Mouse (Mus musculus): Measurements from ENCODE around the gene Hnf4a. TPM values are rescaled to one million over a fixed set of nuclear protein-coding genes. Genes with fewer than 3 reads are reported as not detected.
A peak's percentile ranks its signal among the peaks of the same experiment; 100 is the strongest.

Gene Hnf4a
- total and polyA plus RNA-seq, 3 experiments = 0.39 to 1.1 TPM; not detected in 1

- TF ChIP-seq MEF2A (IDR thresholded peaks at IDR 0.05; ENCODE audit: extremely low read depth, insufficient replicate concordance, low read depth, low read length, poor library complexity, severe bottlenecking) (no peak), MAX (IDR thresholded peaks at IDR 0.05; ENCODE audit: low read length) (no peak), GATA1 (IDR thresholded peaks at IDR 0.05; ENCODE audit: low read depth, low read length) (no peak), ELF1 (IDR thresholded peaks at IDR 0.05; ENCODE audit: low read depth, low read length) (no peak), NRF1 (IDR thresholded peaks at IDR 0.05; ENCODE audit: insufficient read depth, low read depth, low read length, poor library complexity, severe bottlenecking) (no peak), KAT2A (conservative IDR thresholded peaks at IDR 0.05; ENCODE audit: low read depth, low read length) (no peak), ZMIZ1 (IDR thresholded peaks at IDR 0.05; ENCODE audit: low read depth, low read length) (no peak), CHD2 (IDR thresholded peaks at IDR 0.05; ENCODE audit: low read length) (no peak), TCF12 (IDR thresholded peaks at IDR 0.05; ENCODE audit: low read depth, low read length) (no peak), CHD1 (IDR thresholded peaks at IDR 0.05; ENCODE audit: low read depth, low read length) (no peak), UBTF (IDR thresholded peaks at IDR 0.05; ENCODE audit: borderline replicate concordance, insufficient read depth, low read depth, low read length) (no peak), MXI1 (IDR thresholded peaks at IDR 0.05; ENCODE audit: low read depth, low read length) (no peak), JUND (IDR thresholded peaks at IDR 0.05; ENCODE audit: low read depth, low read length) (no peak), MYB (IDR thresholded peaks at IDR 0.05; ENCODE audit: low read depth, low read length) (no peak), ETS1 (IDR thresholded peaks at IDR 0.05; ENCODE audit: low read depth, low read length) (no peak), TAL1 (IDR thresholded peaks at IDR 0.05; ENCODE audit: low read length) (no peak), EP300 (IDR thresholded peaks at IDR 0.05; ENCODE audit: low read depth in 1 of 2, low read length in 2 of 2) (no peak), RAD21 (IDR thresholded peaks at IDR 0.05; ENCODE audit: low read depth, low read length) (no peak), POLR2AphosphoS2 (IDR thresholded peaks at IDR 0.05; ENCODE audit: low read length) (no peak)
- Histone ChIP-seq H3K9me3 (replicated peaks; ENCODE audit: insufficient read depth, low read length) (no peaks in the 10 kb centered on the region), H3K4me1 (ENCODE audit: control insufficient read depth in 1 of 2, insufficient read depth in 2 of 2, low read length in 2 of 2) (0 out of 4 replicates have a peak, but pooled peaks cover 0 to 4% of the 10 kb centered on the region in 2 experiments), H3K27ac (ENCODE audit: control insufficient read depth, low read depth, low read length) (no peak overlapping the region), H3K4me3 (ENCODE audit: control insufficient read depth in 1 of 2, insufficient read depth in 1 of 2, low read depth in 2 of 2, low read length in 2 of 2) (no peak overlapping the region), H3K79me2 (ENCODE audit: control insufficient read depth, insufficient read depth, low read length, poor library complexity) (no peaks in the 10 kb centered on the region), H3K36me3 (ENCODE audit: control insufficient read depth in 1 of 2, insufficient read depth in 2 of 2, low read length in 2 of 2) (no peaks in the 10 kb centered on the region), H3K27me3 (ENCODE audit: control insufficient read depth in 1 of 2, insufficient read depth in 2 of 2, low read length in 2 of 2) (peaks cover 1 to 2% of the 10 kb centered on the region in 2 experiments; a peak in 2 of 4 replicates), H3K9ac (ENCODE audit: control insufficient read depth, low read depth, low read length, poor library complexity, severe bottlenecking) (no peak overlapping the region)
- no peak for DNase-seq (ENCODE audit: low read depth, low spot score)
Observed at GRCm38 (mm10) chr2:163584088-163584426, 77.4 kb downstream of the Hnf4a start.

GRCm38 (mm10) chr2:163586384-163587261 lies 80.0 kb downstream of the Hnf4a start:
- Histone ChIP-seq H3K79me2 (ENCODE audit: control insufficient read depth, insufficient read depth, low read length, poor library complexity) (no peaks in the 10 kb centered on the region), H3K36me3 (ENCODE audit: control insufficient read depth in 1 of 2, insufficient read depth in 2 of 2, low read length in 2 of 2) (peaks cover 0 to 9% of the 10 kb centered on the region in 2 experiments; a peak in 2 of 4 replicates), H3K4me3 (ENCODE audit: control insufficient read depth in 1 of 2, insufficient read depth in 1 of 2, low read depth in 2 of 2, low read length in 2 of 2) (no peak overlapping the region), H3K27me3 (ENCODE audit: control insufficient read depth in 1 of 2, insufficient read depth in 2 of 2, low read length in 2 of 2) (no peaks in the 10 kb centered on the region), H3K9me3 (replicated peaks; ENCODE audit: insufficient read depth, low read length) (no peaks in the 10 kb centered on the region), H3K4me1 (ENCODE audit: control insufficient read depth in 1 of 2, insufficient read depth in 2 of 2, low read length in 2 of 2) (peaks cover 6 to 11% of the 10 kb centered on the region in 2 experiments; a peak in 2 of 4 replicates), H3K9ac (ENCODE audit: control insufficient read depth, low read depth, low read length, poor library complexity, severe bottlenecking) (no peak overlapping the region), H3K27ac (ENCODE audit: control insufficient read depth, low read depth, low read length) (no peak overlapping the region)
- peak; percentile 70 for DNase-seq (ENCODE audit: low read depth, low spot score)
- TF ChIP-seq MXI1 (IDR thresholded peaks at IDR 0.05; ENCODE audit: low read depth, low read length) (peak; percentile 73), MAX (IDR thresholded peaks at IDR 0.05; ENCODE audit: low read length) (peak; percentile 90), MYC (IDR thresholded peaks at IDR 0.05; ENCODE audit: low read depth, low read length) (peak; percentile 94), CHD1 (IDR thresholded peaks at IDR 0.05; ENCODE audit: low read depth, low read length) (no peak), JUND (IDR thresholded peaks at IDR 0.05; ENCODE audit: low read depth, low read length) (no peak), MEF2A (IDR thresholded peaks at IDR 0.05; ENCODE audit: extremely low read depth, insufficient replicate concordance, low read depth, low read length, poor library complexity, severe bottlenecking) (no peak), ZMIZ1 (IDR thresholded peaks at IDR 0.05; ENCODE audit: low read depth, low read length) (no peak), CTCF (IDR thresholded peaks at IDR 0.05 in 2 of 3, conservative IDR thresholded peaks at IDR 0.05 in 1 of 3; ENCODE audit: control insufficient read depth in 1 of 3, insufficient read depth in 1 of 3, low read depth in 2 of 3, low read length in 3 of 3, poor library complexity in 1 of 3, severe bottlenecking in 1 of 3) (peak; percentile 84 to 98 (median 88)), ETS1 (IDR thresholded peaks at IDR 0.05; ENCODE audit: low read depth, low read length) (no peak), GATA1 (IDR thresholded peaks at IDR 0.05; ENCODE audit: low read depth, low read length) (no peak), MAZ (IDR thresholded peaks at IDR 0.05; ENCODE audit: low read depth, low read length) (no peak), UBTF (IDR thresholded peaks at IDR 0.05; ENCODE audit: borderline replicate concordance, insufficient read depth, low read depth, low read length) (no peak), TBP (IDR thresholded peaks at IDR 0.05; ENCODE audit: low read depth, low read length) (no peak), ZKSCAN1 (IDR thresholded peaks at IDR 0.05; ENCODE audit: low read depth, low read length) (no peak), TAL1 (IDR thresholded peaks at IDR 0.05; ENCODE audit: low read length) (no peak), ELF1 (IDR thresholded peaks at IDR 0.05; ENCODE audit: low read depth, low read length) (no peak), KAT2A (conservative IDR thresholded peaks at IDR 0.05; ENCODE audit: low read depth, low read length) (no peak), SMC3 (IDR thresholded peaks at IDR 0.05; ENCODE audit: low read depth, low read length) (peak; percentile 77), CHD2 (IDR thresholded peaks at IDR 0.05; ENCODE audit: low read length) (no peak), POLR2AphosphoS2 (IDR thresholded peaks at IDR 0.05; ENCODE audit: low read length) (no peak), MYB (IDR thresholded peaks at IDR 0.05; ENCODE audit: low read depth, low read length) (no peak), MAFK (IDR thresholded peaks at IDR 0.05; ENCODE audit: borderline replicate concordance, low read depth, low read length) (no peak)

Measured in MEL (cell line).